Mouse (Mus musculus) lung, postnatal 25 days (tissue): ENCODE data around the gene Olfr670.
"Not testable (repeated sequence)": the region's sequence is repeated elsewhere in the genome, so short reads cannot be mapped to it uniquely, and the experiment has no call there.

Experiments
- DNase-seq: peaks from one replicate; pipeline ENCODE4 v3.0.0; 2022; ENCODE audit warnings: low spot score

Gene Olfr670

GRCm38 (mm10) chr7:104962520-104962919, at the start of gene Olfr670:
TSS of gene Olfr670 (minus strand) at chr7:104962620.
- DNase-seq = no peak

DNA sequence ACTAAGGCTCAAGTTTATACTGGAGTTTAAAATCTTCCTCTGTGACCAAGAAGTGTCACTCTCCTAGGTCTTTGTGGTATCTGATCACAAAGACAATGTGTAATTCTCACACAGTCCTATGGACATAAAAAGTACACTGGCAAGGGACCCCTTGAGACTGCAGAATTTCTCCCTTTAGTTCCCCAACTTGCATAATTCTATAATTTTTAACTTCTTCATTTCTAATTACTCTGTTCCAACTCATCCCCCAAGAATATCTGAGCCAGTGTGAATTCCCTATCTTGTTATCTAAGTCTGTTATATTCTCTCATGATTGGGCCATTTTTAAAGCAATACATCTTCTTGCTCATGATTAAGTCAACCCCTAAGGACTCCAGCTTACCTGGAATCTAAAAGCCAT, 39.5 kb upstream of the Olfr670 start, which contains the start of gene Olfr672:
Gene Olfr672 (minus strand): TSS at position 101 of the 400 bp plus-strand sequence.
- DNase-seq = no peak

GRCm38 (mm10) chr7:104979026-104979425, 16.6 kb upstream of the Olfr670 start, which contains the start of gene Olfr671:
TSS of gene Olfr671 (minus strand) at chr7:104979126.
- DNase-seq = no peak

GRCm38 (mm10) chr7:104972507-104972906, 10.1 kb upstream of the Olfr670 start:
- DNase-seq = not testable (repeated sequence)

GRCm38 (mm10) chr7:104950234-104950633, 12.2 kb downstream of the Olfr670 start:
- not testable (repeated sequence) for DNase-seq

- no peak for DNase-seq
Measured at GRCm38 (mm10) chr7:104933940-104934339, 28.5 kb downstream of the Olfr670 start, which contains the start of gene Olfr669. TSS of gene Olfr669 (plus strand) at chr7:104934240.

DNA sequence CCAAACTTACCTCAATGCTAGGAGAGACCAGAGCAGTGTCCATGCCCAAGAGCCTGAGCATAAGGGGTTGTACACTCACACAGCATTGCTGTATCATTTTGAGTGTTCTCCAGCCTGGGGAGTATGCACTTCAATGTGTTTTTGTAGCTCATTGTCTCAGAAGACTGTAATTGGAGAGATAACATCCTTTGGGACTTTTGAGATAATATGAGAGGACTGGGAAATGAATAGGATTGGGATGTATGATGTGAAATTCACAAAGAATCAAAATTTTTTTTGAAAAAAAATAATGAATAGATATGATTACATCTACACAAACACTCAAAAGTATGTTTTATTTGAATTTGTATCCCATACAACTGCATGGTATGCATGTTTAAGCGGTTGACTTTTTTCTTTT, 34.5 kb downstream of the Olfr670 start, which contains the start of gene Olfr668:
Gene Olfr668 (minus strand): TSS at position 101 of the 400 bp plus-strand sequence.
- DNase-seq = no peak

DNA sequence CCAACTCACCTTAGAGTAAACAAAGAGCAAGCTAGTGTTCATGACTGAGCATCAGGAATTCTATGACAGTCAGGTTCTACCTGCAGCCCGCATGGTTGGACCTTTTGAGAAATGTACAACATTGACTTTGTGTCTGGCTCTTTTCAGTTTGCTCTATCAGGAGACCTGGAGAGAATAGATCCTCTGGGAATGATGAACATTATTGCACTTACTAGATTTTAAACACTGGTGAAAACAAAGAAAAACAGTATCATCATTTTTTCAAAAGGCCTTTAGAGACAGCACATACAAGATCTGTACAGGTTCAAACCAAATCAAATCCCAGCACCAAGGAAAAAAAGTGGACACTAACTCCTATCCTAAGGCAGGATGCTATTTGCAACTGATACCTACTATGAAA, 41.0 kb downstream of the Olfr670 start, which contains the start of gene Olfr667:
Gene Olfr667 (minus strand): TSS at position 101 of the 400 bp plus-strand sequence.
- DNase-seq = no peak
